Mouse (Mus musculus): Measurements from ENCODE around the gene AC131692.1. TPM values are rescaled to one million over a fixed set of nuclear protein-coding genes. Genes with fewer than 3 reads are reported as not detected.
"Not testable (repeated sequence)": the region's sequence is repeated elsewhere in the genome, so short reads cannot be mapped to it uniquely, and the experiment has no call there.

The AC131692.1 gene
- polyA plus RNA-seq, 1 experiment from 2014 or later = not detected

- Histone ChIP-seq H3K4me2 (ENCODE audit: low read depth, low read length) (no peak overlapping the region), H3K27ac (replicated peaks; ENCODE audit: low read depth, low read length) (no peak overlapping the region), H3K27me3 (replicated peaks; ENCODE audit: control insufficient read depth, insufficient read depth, low read length) (no peaks in the 10 kb centered on the region), H3K9me3 (ENCODE audit: control insufficient read depth, low read length) (no peaks in the 10 kb centered on the region), H3K36me3 (ENCODE audit: control insufficient read depth, insufficient read depth, low read length) (peaks cover 30% of the 10 kb centered on the region; the same call in 1 of the 2 replicates), H3K4me1 (ENCODE audit: control insufficient read depth, insufficient read depth, low read length) (peaks cover 3% of the 10 kb centered on the region), H3K9ac (ENCODE audit: low read depth, low read length) (peak overlapping the region; percentile 27), H3K4me3 (ENCODE audit: low read depth, low read length) (no peak overlapping the region)
- DNase-seq (ENCODE audit: low spot score) (no peak), ATAC-seq (ENCODE audit: low read depth) (no peak)
- 72% methylated on average over 7 of the region's 7 CpGs for WGBS
Measured at GRCm38 (mm10) chr19:6132171-6132827, 38.1 kb downstream of the AC131692.1 start.

- not testable (repeated sequence) for ATAC-seq (ENCODE audit: low read depth); H3K4me2 ChIP-seq (ENCODE audit: low read depth, low read length); H3K27ac ChIP-seq (replicated peaks; ENCODE audit: low read depth, low read length); H3K27me3 ChIP-seq (replicated peaks; ENCODE audit: control insufficient read depth, insufficient read depth, low read length); H3K9ac ChIP-seq (ENCODE audit: low read depth, low read length); H3K4me1 ChIP-seq (ENCODE audit: control insufficient read depth, insufficient read depth, low read length); DNase-seq (ENCODE audit: low spot score); H3K4me3 ChIP-seq (ENCODE audit: low read depth, low read length); H3K9me3 ChIP-seq (ENCODE audit: control insufficient read depth, low read length)
- H3K36me3 ChIP-seq (ENCODE audit: control insufficient read depth, insufficient read depth, low read length) = peaks cover 35% of the 10 kb centered on the region; the same call in 1 of the 2 replicates
- 47% methylated on average over 1 of the region's 1 CpGs for WGBS
Measured at GRCm38 (mm10) chr19:6133197-6133596, 39.0 kb downstream of the AC131692.1 start.

- H3K4me3 ChIP-seq (ENCODE audit: low read depth, low read length) = no peak overlapping the region
- 68% methylated on average over 3 of the region's 3 CpGs for WGBS
- no peaks in the 10 kb centered on the region for H3K27me3 ChIP-seq (replicated peaks; ENCODE audit: control insufficient read depth, insufficient read depth, low read length)
- H3K4me1 ChIP-seq (ENCODE audit: control insufficient read depth, insufficient read depth, low read length) = peaks cover 8% of the 10 kb centered on the region; the same call in 1 of the 2 replicates
- no peak overlapping the region for H3K9ac ChIP-seq (ENCODE audit: low read depth, low read length)
- DNase-seq (ENCODE audit: low spot score) = no peak
- no peak overlapping the region for H3K27ac ChIP-seq (replicated peaks; ENCODE audit: low read depth, low read length)
- H3K4me2 ChIP-seq (ENCODE audit: low read depth, low read length) = no peak overlapping the region
- H3K9me3 ChIP-seq (ENCODE audit: control insufficient read depth, low read length) = no peaks in the 10 kb centered on the region
- H3K36me3 ChIP-seq (ENCODE audit: control insufficient read depth, insufficient read depth, low read length) = peaks cover 35% of the 10 kb centered on the region; the same call in 1 of the 2 replicates
- no peak for ATAC-seq (ENCODE audit: low read depth)
Measured at GRCm38 (mm10) chr19:6136397-6136796, 42.2 kb downstream of the AC131692.1 start.

- H3K27me3 ChIP-seq (replicated peaks; ENCODE audit: control insufficient read depth, insufficient read depth, low read length) = no peaks in the 10 kb centered on the region
- H3K27ac ChIP-seq (replicated peaks; ENCODE audit: low read depth, low read length) = no peak overlapping the region
- peak overlapping the region; percentile 78; the same call in 1 of the 2 replicates for H3K9ac ChIP-seq (ENCODE audit: low read depth, low read length)
- H3K9me3 ChIP-seq (ENCODE audit: control insufficient read depth, low read length) = no peaks in the 10 kb centered on the region
- H3K4me2 ChIP-seq (ENCODE audit: low read depth, low read length) = peak overlapping the region; percentile 59
- H3K4me3 ChIP-seq (ENCODE audit: low read depth, low read length) = peak overlapping the region; percentile 55; the same call in 1 of the 2 replicates
- 83% methylated on average over 6 of the region's 6 CpGs for WGBS
- no peak for DNase-seq (ENCODE audit: low spot score)
- ATAC-seq (ENCODE audit: low read depth) = no peak
- peaks cover 30% of the 10 kb centered on the region; the same call in 1 of the 2 replicates for H3K36me3 ChIP-seq (ENCODE audit: control insufficient read depth, insufficient read depth, low read length)
- peaks cover 13% of the 10 kb centered on the region; the same call in 1 of the 2 replicates for H3K4me1 ChIP-seq (ENCODE audit: control insufficient read depth, insufficient read depth, low read length)
Measured at GRCm38 (mm10) chr19:6139701-6140100, 45.5 kb downstream of the AC131692.1 start.

GRCm38 (mm10) chr19:6140374-6140677 is 46.1 kb downstream of the AC131692.1 start:
- no peak for ATAC-seq (ENCODE audit: low read depth)
- no peak for DNase-seq (ENCODE audit: low spot score)
- peak overlapping the region; percentile 55 for H3K4me3 ChIP-seq (ENCODE audit: low read depth, low read length)
- H3K27me3 ChIP-seq (replicated peaks; ENCODE audit: control insufficient read depth, insufficient read depth, low read length) = no peaks in the 10 kb centered on the region
- peak overlapping the region; percentile 59 for H3K4me2 ChIP-seq (ENCODE audit: low read depth, low read length)
- no peaks in the 10 kb centered on the region for H3K9me3 ChIP-seq (ENCODE audit: control insufficient read depth, low read length)
- H3K27ac ChIP-seq (replicated peaks; ENCODE audit: low read depth, low read length) = peak overlapping the region; percentile 94
- H3K4me1 ChIP-seq (ENCODE audit: control insufficient read depth, insufficient read depth, low read length) = peaks cover 13% of the 10 kb centered on the region; the same call in 1 of the 2 replicates
- 3% methylated on average over 15 of the region's 16 CpGs for WGBS
- H3K9ac ChIP-seq (ENCODE audit: low read depth, low read length) = peak overlapping the region; percentile 78
- H3K36me3 ChIP-seq (ENCODE audit: control insufficient read depth, insufficient read depth, low read length) = peaks cover 25% of the 10 kb centered on the region; the same call in 1 of the 2 replicates

GRCm38 (mm10) chr19:6140678-6141393 is 46.6 kb downstream of the AC131692.1 start, which contains the start of gene Batf2:
Gene Batf2, plus strand, starts transcription at chr19:6140983.
- WGBS = under 1% methylated on average over 25 of the region's 68 CpGs
- H3K4me1 ChIP-seq (ENCODE audit: control insufficient read depth, insufficient read depth, low read length) = peaks cover 13% of the 10 kb centered on the region; the same call in 1 of the 2 replicates
- peak; percentile 99 for DNase-seq (ENCODE audit: low spot score)
- H3K27me3 ChIP-seq (replicated peaks; ENCODE audit: control insufficient read depth, insufficient read depth, low read length) = no peaks in the 10 kb centered on the region
- ATAC-seq (ENCODE audit: low read depth) = peak; percentile 93
- peaks cover 20% of the 10 kb centered on the region; the same call in 1 of the 2 replicates for H3K36me3 ChIP-seq (ENCODE audit: control insufficient read depth, insufficient read depth, low read length)
- H3K9ac ChIP-seq (ENCODE audit: low read depth, low read length) = peak within 1 kb of the TSS; percentile 78
- peak within 1 kb of the TSS; percentile 94 for H3K27ac ChIP-seq (replicated peaks; ENCODE audit: low read depth, low read length)
- peak within 1 kb of the TSS; percentile 59 for H3K4me2 ChIP-seq (ENCODE audit: low read depth, low read length)
- peak within 1 kb of the TSS; percentile 55 for H3K4me3 ChIP-seq (ENCODE audit: low read depth, low read length)
- H3K9me3 ChIP-seq (ENCODE audit: control insufficient read depth, low read length) = no peaks in the 10 kb centered on the region

GRCm38 (mm10) chr19:6141394-6141749 is 47.2 kb downstream of the AC131692.1 start, which contains the start of gene Arl2:
Gene Arl2, minus strand, starts transcription at chr19:6141548.
- ATAC-seq (ENCODE audit: low read depth) (peak; percentile 76), DNase-seq (ENCODE audit: low spot score) (peak; percentile 95)
- under 1% methylated on average over 15 of the region's 15 CpGs for WGBS
- peaks cover 13% of the 10 kb centered on the region; the same call in 1 of the 2 replicates for H3K4me1 ChIP-seq (ENCODE audit: control insufficient read depth, insufficient read depth, low read length)
- H3K27me3 ChIP-seq (replicated peaks; ENCODE audit: control insufficient read depth, insufficient read depth, low read length) = no peaks in the 10 kb centered on the region
- H3K9ac ChIP-seq (ENCODE audit: low read depth, low read length) = peak within 1 kb of the TSS; percentile 78
- H3K4me3 ChIP-seq (ENCODE audit: low read depth, low read length) = peak within 1 kb of the TSS; percentile 55
- H3K36me3 ChIP-seq (ENCODE audit: control insufficient read depth, insufficient read depth, low read length) = peaks cover 14% of the 10 kb centered on the region; the same call in 1 of the 2 replicates
- H3K27ac ChIP-seq (replicated peaks; ENCODE audit: low read depth, low read length) = peak within 1 kb of the TSS; percentile 94
- peak within 1 kb of the TSS; percentile 59 for H3K4me2 ChIP-seq (ENCODE audit: low read depth, low read length)
- no peaks in the 10 kb centered on the region for H3K9me3 ChIP-seq (ENCODE audit: control insufficient read depth, low read length)

GRCm38 (mm10) chr19:6144842-6145241 is 50.6 kb downstream of the AC131692.1 start:
- Histone ChIP-seq H3K4me3 (ENCODE audit: low read depth, low read length) (no peak overlapping the region), H3K27ac (replicated peaks; ENCODE audit: low read depth, low read length) (no peak overlapping the region), H3K9ac (ENCODE audit: low read depth, low read length) (no peak overlapping the region), H3K36me3 (ENCODE audit: control insufficient read depth, insufficient read depth, low read length) (no peaks in the 10 kb centered on the region), H3K9me3 (ENCODE audit: control insufficient read depth, low read length) (no peaks in the 10 kb centered on the region), H3K27me3 (replicated peaks; ENCODE audit: control insufficient read depth, insufficient read depth, low read length) (no peaks in the 10 kb centered on the region), H3K4me1 (ENCODE audit: control insufficient read depth, insufficient read depth, low read length) (peaks cover 9% of the 10 kb centered on the region; the same call in 1 of the 2 replicates), H3K4me2 (ENCODE audit: low read depth, low read length) (no peak overlapping the region)
- ATAC-seq (ENCODE audit: low read depth) (no peak), DNase-seq (ENCODE audit: low spot score) (no peak)
- 68% methylated on average over 5 of the region's 5 CpGs for WGBS

All from embryonic facial prominence, embryonic 14.5 days (tissue).